Mouse (Mus musculus) adrenal gland, postnatal 14 days (tissue): Measurements from ENCODE around the gene Polr3c. TPM values are rescaled to one million over a fixed set of nuclear protein-coding genes. Genes with fewer than 3 reads are reported as not detected.
"Not testable (repeated sequence)": the region's sequence is repeated elsewhere in the genome, so short reads cannot be mapped to it uniquely, and the experiment has no call there.

Experiments
- DNase-seq: peaks from one replicate; pipeline ENCODE4 v3.0.0; 2021; ENCODE audit warnings: mixed read lengths
- long read RNA-seq, 2 experiments: library from polyadenylated mRNA; stranded (forward); transcript quantifications; one replicate each; pipeline ENCODE4 v2.0.0; 2021
- total RNA-seq: library from RNA; stranded (reverse); gene quantifications from 2 replicates; pipeline ENCODE4 v1.2.3, GENCODE M21; 2021

Polr3c gene
- 26.4 and 33.4 TPM in 2 replicates for total RNA-seq
- long read RNA-seq, experiment 1, transcript Polr3c-201 (15 exons, 2,390 nt) = major isoform, 22 of 29 reads
- long read RNA-seq, experiment 1, partial matches to known transcripts = 0 of 29 reads
- long read RNA-seq, experiment 1, other reads (novel, unspliced or antisense) = 6 of 29 reads
- long read RNA-seq, experiment 2, transcript Polr3c-201 (15 exons, 2,390 nt) = major isoform, 9 of 15 reads
- long read RNA-seq, experiment 2, partial matches to known transcripts = 2 of 15 reads
- long read RNA-seq, experiment 2, other reads (novel, unspliced or antisense) = 3 of 15 reads

DNA sequence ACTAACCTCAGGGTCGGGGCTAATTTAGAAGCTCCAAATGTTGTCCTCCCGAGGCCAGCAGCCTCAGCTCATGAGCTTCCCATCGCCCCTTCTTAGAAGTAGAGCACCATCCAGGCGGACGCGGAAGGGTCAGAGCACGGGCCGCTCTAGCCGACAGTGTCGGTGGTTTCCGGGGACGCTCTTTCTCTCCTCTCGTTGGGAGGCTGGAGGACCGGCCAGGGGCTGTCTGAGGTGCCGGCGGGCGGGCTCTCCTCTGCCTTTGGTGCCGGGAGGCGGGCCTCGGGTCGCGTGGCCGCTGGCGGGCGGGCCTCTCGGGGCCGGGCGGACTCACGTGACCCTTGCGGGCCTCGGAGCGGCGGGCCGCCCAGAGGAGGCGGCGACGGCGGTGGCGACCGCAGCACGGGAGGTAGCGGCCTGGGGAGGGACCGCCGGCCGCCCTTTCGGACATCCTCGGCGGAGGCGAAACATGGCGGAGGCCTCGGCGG is at the start of gene Polr3c, which contains the start of gene Rnf115:
Gene Polr3c, minus strand, starts transcription at position 286 of the 485 bp plus-strand sequence.
Gene Rnf115, plus strand, starts transcription at position 322 of the 485 bp plus-strand sequence.
- DNase-seq = peak; percentile 99

DNA sequence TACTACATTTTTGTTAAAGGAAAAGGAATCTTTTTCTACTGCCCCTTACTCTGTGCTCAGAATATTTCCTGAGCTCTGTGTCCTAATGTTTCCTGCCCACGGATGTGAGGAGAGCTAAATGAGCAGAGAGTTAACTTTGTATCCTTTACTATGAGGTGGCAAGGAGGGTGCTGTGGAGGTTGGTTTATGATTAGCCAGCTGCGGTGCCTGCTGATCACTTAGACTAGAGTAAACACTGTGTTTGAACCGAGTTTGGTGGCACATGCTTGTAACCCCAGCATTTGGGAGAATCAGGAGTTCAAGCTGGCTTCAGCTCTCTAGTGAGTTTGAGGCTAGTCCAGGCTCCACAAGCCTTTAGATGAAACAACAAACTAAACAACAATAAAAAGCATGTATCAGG is 49.7 kb upstream of the Polr3c start:
- no peak for DNase-seq

DNA sequence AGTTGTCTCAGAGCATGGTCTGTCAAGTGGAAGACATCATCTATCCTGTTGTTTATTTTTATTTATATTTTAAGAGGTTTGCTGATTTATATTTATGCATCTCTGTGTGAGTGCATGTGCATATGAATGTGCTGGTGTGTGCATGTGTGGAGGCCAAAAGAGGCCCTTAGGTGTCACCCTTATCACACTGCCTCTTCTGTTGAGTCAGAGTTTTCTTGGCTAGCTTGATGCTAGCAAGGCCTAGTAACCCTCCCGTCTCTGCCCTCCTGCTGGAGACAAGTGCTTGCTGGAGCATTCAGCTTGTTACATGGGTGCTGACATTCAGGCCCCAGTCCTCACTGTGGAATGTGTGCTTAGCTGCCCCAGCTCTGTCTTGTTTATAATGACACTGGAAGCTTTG is 45.5 kb upstream of the Polr3c start:
- peak; percentile 32 for DNase-seq

DNA sequence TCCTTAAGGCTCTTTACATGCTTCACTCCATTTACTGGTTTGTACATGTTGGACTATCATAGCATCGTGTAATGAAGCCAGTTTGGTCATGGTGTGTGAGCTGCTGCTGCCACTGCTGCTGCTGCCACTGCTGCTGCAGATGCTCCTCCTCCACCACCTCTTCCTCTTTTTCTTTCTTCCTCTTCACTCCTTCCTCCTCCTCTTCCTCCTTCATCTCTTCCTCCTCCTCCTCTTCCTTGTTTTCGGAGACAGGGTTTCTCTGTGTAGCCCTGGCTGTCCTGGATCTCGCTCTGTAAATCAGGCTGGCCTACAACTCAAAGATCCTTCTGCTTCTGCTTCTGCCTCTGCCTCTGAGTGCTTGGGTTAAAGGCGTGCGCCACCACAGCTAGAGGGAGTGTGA is 42.5 kb upstream of the Polr3c start:
- no peak for DNase-seq

DNA sequence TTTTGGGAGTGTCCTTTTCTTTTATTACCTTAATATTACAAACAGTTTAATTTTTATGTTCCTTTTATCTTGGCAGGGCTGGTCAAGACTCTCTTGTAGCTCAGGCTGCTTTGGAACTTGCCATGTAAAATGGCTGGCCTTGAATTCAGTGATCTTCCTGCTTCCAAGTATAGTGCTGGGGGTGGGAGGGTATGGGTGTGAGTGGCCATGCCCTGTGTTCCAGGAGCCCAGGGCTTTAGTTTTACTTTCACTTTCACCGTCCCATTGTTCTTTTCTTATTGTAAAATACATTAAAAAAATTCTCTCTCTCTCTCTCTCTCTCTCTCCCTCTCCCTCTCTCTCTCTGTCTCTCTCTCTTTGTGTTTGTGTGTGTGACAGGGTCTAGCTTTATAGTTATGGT is 37.1 kb upstream of the Polr3c start:
- DNase-seq = peak; percentile 31

DNA sequence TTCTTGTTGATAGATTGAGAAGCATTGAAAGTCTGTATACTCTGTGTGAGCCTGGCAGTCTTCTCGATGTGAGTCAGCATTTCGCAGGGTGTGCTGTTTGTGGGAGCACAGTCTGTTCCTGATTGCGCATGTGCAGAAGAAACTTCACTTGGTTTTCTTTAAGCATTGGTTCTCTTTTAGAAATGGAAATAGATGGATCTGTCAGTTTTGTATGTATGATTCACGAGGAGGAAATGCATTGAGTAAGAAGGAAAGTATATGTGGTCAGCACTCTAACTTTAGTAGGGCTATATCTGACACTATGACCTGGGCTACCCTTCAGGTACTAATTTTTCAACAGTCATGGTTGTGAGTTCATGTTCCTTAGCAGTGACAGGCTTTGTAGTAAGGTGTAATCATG is 32.3 kb upstream of the Polr3c start:
- no peak for DNase-seq

DNA sequence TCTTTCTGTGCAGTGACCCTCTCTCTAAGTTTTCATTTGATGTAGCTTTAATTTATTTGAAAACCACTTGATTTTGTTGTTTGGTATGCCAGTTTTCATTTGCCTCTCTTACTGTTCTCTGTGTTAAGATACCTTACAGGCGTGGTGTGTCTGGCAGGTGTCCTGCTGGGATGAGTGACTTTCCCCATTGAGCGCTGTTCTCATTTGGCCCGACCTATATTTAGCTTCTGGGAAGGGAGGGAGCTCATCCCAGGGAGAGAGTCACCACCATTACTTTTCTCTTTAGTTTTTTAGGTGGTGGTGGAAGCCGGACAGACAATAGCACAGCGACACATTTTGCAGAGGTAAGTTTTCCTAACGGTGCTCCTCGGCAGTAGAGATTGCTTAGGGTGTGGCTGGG is 30.3 kb upstream of the Polr3c start:
- no peak for DNase-seq

DNA sequence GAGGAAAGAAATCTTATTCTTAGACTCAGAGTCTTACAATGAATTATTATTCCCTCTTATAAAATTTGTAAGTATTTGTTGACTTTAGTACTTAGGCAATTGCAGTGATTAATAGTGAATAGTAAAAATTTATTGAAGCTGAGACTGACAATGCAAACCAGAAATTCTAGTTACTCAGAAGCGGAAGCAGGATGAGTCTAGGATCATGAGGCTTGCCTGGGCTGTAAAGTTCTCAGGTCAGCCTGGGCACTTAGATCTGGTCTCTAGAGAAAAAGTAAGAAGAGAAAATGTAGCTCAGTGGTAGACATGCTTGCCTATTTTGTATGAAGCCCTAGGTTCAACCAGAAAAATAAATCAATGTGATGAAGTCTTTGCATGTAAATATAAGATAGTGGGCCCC is 28.5 kb upstream of the Polr3c start:
- DNase-seq = no peak

DNA sequence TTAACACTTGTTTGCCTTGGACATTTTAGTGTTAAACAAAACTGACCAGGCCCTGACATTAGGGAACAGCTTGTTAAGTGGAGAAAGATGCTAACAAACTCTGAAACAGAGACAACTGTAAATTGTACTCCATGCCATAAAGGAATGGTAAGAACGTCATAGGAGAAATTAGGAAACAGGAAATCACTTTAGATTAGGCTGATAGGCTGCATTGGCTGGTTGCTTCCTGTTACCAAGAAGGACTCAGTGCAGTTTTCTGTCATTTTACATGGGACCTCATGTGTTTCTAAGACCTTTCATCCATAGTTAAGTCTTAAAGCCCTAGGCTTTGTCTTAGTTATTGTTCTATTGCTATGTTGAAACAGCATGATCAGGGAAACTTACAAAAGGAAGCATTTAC is 19.4 kb upstream of the Polr3c start:
- DNase-seq = no peak

DNA sequence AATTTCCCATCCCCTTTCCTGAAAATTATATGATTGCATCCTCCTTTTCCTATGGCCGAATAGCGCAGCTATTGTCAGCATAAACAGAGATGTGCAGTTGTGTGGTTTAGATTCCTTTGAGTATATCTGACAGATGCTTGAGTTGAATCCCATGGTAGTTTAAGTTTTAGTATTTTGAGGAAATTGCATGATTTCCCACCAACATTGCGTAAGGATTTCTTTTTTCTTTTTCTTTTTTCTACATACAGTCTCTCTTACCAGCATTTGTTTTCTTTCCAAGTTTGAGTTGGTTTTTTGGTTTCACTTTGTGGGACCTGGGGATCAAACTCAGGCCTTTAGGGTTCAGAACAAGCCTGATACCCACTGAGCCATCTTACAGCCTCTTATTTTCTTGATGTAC is 16.9 kb upstream of the Polr3c start:
- no peak for DNase-seq

DNA sequence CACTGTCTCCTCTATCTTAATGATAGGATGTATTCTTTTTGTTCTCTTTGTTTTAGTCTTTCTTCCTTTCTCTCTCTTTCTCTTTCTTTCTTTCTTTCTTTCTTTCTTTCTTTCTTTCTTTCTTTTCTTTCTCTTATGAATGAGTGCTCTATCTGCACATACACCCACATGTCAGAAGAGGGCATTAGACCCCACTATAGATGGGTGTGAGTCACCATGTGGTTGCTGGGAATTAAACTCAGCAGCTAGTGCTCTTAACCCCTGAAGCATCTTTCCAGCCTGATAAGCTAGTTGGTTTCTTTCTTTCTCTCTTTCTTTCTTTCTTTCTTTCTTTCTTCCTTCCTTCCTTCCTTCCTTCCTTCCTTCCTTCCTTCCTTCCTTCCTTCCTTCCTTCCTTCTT is 12.9 kb upstream of the Polr3c start:
- not testable (repeated sequence) for DNase-seq

DNA sequence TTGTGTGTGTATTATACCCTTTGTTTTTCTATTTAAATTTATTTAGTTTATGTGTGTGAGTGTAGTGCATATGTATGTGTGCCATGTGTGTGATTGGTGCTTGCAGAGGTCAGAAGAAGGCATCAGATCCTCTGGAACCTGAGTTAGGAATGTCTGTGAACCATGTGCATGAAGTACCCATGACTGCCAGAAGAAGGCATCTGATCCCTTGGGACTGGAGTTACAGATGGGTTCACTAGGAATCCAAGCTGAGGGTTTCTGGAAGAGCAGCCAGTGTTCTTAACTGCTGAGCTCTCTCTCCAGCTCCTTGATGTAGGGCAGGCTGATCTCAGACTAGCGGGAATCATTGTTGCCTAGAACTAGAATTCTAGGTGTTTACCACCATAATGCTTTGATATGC is 10.6 kb upstream of the Polr3c start:
- DNase-seq = no peak

DNA sequence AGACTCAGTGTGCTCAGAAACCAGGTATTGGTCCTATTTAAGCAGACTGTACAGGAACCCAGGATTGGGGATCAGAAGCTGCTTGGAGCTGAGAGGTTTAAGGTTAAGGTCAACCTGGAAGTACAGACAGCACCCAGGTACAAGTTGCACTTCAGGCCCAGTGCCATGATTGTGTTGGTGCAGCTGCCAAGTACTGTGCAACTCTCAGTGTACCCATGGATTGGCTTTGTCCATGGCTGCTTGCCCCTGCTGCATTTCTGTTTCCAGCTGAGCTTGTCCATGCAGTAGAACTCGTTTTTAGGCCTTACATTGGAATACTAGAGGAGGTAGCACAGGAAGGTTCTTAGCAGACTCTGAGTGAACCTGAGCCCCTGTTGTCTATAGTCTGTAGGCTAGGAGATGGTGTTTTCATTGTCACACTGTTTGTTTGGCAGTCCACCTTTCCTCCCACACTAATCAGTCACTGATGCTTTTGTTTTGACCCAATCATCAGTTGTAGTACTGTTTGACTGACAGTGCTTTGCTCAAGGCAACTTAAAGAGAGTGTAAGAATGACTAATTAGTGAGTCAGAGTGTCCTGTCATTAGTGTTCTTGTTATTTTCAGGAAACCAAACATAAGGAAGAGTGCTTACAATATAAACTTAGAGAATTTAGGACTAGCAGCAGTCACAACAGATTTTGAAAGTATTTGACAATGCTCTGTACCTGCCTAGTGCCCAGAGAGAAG is 9.7 kb upstream of the Polr3c start:
- DNase-seq = peak; percentile 44

DNA sequence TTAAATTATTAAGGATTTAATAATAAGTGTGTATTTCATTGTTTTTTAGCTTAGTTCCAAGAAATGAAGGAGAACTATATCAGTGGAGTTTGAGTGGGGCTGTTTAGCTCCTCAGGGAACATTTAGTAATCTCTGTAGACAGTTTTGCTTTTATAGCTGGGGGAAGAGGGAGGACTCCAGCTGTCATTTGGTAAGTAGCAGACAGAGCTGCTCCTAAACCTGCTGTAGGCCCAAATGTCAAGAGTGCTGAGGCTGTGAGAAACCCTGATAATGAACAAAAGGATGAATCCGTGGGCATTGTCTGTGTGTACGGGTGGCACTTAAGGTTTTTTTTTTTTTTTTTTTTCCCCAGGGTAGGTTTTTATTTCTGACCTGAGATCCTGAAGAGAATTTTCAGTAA is 7.8 kb upstream of the Polr3c start:
- no peak for DNase-seq

DNA sequence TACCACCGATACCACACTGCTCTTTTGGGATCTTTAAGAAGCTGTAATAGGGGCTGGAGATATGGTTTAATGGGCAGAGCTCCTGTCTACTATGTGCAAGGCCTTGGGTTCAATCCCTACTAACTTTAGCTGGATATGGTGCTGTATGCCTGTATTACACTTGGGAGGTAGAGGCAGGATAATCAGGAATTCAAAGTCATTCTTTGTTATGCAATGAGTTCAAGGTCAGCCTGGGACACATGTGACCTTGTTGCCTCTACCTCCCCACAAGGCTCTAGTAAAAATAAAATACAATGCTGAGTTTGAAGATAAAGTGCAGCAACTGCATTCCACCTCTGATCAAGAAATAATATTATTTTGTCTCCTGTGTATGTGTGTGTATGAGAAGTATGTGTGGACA is 6.6 kb upstream of the Polr3c start:
- no peak for DNase-seq

DNA sequence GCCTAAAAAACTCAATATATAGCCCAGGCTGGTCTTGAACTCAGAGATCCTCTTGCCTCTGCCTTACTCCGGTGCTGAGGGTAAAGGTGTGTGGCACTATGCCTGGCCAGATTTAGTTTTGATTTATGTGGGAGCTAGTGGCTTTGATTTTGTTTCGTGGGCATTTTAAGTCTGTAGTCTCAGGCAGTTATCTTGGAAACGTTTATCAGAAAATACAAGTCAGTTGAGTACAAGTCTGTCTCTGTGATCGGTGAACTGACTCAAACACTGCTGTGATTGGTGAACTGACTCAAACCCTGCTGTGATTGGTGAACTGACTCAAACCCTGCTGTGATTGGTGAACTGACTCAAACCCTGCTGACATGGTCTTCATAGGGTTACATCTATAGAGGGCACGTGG is 3.4 kb upstream of the Polr3c start:
- no peak for DNase-seq

DNA sequence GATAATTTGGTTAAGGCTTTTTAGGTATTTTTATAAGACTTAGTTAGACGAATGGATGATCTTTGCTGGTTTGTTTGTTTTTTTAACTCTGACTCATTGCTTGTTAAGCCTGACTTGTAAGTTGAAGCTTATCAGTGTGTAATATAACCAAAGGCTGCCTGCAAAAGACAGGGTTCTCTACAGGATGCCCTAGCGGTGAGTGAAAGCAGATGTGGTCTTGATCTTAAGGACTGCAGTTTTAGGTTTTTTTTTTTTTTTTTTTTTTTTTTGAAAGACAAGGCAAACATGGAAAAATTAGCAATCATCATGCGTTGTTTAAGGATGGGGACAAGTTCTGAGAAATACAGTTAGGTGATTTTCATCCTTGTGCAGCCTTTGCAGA is 2.0 kb upstream of the Polr3c start:
- DNase-seq = no peak

DNA sequence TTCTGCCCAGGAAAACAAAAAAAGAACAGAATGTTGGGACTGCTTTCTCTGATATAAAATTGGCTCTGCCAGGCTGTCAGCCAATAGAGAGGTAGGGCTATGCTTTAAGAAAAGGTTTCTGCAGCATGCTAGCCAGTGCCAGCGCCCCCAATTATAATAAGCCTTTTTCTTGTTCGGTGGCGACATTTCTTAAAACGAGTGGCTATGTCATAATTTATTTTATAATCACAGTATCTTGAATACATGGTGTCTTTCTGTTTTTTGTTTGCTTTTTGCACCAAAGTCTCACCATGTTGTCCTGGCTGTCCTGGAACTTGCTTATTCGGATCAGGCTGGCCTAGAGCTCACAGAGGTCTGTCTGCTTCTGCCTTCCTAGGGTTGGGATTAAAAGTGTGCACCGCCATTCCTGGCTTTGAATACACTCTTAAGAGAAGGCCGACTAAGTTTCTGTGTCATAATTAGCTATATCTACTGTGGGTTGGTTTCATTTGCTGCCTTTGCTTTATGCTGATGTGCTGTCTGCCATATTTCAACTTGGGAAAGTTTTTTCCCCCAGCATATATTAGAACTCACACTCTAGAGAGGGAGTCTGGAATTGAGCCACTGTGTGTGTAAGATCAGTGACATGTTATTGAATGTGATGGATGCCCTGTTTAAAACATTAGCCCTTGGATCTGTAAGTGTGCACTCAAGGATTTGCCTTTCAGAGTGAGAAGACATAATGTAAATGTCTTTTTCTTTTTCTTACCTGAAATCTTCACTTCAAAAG is 1.4 kb upstream of the Polr3c start:
- no peak for DNase-seq

DNA sequence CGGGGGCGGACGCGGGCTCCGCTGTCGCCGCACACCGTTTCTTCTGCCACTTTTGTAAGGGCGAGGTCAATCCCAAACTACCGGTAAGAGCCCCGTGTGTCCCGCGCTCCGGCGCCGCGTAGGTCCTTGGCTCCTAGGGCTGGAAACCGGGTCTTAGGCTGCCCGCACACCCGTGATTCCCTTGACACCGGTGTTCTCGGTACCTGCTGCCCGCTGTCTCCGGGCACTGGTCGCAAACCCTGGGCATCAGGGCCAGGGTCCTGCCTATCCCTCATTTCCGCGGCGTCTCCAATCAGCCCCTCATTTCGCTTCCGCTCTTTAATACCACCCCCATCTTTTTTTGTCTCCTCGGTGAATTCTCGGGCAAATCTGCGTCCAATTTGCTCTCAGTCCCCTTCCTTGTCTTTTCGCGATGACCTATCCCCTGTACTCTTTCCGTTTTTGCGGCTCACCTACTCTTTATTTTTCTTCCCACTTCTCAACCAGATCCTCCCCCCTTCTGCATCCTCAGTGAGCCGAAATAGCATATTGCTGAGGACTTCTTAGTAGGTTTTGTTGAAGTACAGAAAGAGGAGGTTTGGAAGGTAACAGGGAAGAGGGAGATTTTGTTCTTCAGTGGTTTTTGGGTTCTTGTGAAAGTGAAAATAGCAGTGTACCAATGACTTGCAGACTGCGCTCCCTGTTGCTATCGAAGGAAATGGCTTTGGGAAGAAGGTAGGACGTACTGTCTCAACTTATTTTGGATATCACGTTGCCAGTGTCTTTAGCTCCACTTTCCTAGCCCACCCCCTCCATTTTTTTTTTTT is 603 bp upstream of the Polr3c start:
- no peak for DNase-seq

DNA sequence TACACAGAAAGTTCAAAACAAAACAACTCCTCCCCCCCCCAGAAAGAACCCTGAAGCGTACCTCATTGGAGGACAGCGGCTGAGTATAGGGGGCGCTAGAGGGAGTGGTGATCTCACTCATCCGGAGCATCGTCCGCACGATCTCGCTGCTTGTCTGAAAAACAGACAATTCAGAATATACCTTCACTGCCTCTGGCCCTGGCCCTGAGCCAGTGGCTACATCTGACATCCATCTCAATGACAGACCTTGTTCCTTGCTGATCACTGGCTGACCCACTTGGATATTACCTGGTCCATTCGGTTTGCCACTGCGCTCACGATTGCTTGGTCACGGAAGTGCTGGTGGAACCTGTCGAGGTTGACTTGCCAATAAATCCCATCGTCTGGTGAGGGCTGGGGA is 8.3 kb downstream of the Polr3c start:
- peak; percentile 75 for DNase-seq

DNA sequence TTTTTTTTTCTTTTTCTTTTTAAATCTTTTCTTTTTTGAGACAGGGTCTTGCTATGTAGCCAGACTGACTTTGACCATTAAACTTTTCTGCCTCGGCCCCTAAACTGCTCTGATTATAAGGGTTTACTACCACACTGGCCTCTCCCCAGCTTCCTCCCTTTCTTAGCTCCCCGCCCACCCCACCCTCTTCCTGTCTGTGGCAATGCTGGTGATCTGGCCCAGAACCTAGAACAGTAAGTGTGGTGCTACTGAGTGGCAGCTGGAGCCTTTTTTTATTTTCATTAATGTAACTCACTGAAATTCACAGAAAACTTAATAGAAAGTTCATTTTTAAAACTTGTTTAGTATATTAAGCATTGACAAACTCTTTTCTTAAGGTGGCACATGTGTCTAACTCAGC is 11.6 kb downstream of the Polr3c start:
- no peak for DNase-seq

DNA sequence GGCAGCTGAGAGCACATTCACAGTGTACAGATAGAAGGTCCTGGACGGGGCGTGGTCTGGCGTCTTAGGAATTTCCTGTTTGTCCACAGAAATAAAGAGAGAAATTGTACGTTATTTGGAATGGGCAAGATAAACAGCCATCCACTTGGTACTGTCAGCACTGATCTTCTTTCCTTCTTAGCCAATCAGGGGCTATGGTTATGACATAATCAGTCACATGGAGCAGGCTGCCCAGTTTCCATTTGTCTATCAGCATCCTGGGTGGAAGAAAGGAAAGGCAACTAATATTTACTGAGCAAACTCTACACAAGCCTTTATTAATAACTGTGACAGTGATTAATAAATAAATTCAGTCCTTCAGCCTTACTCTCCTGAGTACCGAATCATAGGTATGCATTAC is 13.1 kb downstream of the Polr3c start:
- DNase-seq = no peak
